Mouse (Mus musculus): Measurements from ENCODE around the gene Gpx8.

GRCm38 (mm10) chr13:113012683-113013082 lies 33.5 kb downstream of the Gpx8 start:
- no peak for TF ChIP-seq GATA1 (IDR thresholded peaks at IDR 0.05; ENCODE audit: low read depth, low read length)
- TF ChIP-seq RCOR1 (IDR thresholded peaks at IDR 0.05; ENCODE audit: low read depth, low read length) = no peak
- TF ChIP-seq MAX (IDR thresholded peaks at IDR 0.05; ENCODE audit: low read length) = no peak

Data from MEL (cell line).